Mouse (Mus musculus) midbrain, postnatal 0 days (tissue): ENCODE measurements at regions not wholly inside any gene's neighbourhood (a gene's known extent, or its start where the extent isn't known, plus 50 kb on each side); places are given as distances from the start of the nearest gene placed in this dataset.

Source experiments
- ATAC-seq: fragments of 200-750 bp; cut with Nextera tagmentation; 2 replicates; pipeline ENCODE4 v1.8.0; 2017; ENCODE audit warnings: moderate number of reproducible peaks, mild to moderate bottlenecking, moderate TSS enrichment, moderate library complexity; ENCODE audit not compliant: low FRiP score
- DNase-seq: peaks from one replicate; pipeline ENCODE4 v3.0.0-alpha.2; 2015; ENCODE audit warnings: low spot score
- H3K27ac ChIP-seq: fragments of 300-500 bp; sonication (generic); 2 replicates; pipeline ENCODE4 v1.5.1; 2014; ENCODE audit warnings: low read depth, mild to moderate bottlenecking, low read length, mixed read lengths
- H3K27me3 ChIP-seq: fragments of 300-500 bp; sonication (generic); 2 replicates; pipeline ENCODE4 v1.6.1; 2014; ENCODE audit warnings: low read length, control low read depth, mixed read lengths; ENCODE audit not compliant: insufficient read depth
- H3K36me3 ChIP-seq: fragments of 300-500 bp; sonication (generic); 2 replicates; pipeline ENCODE4 v1.6.1; 2014; ENCODE audit warnings: low read length, control low read depth, mixed read lengths; ENCODE audit not compliant: insufficient read depth
- H3K4me1 ChIP-seq: fragments of 300-500 bp; sonication (generic); 2 replicates; pipeline ENCODE4 v1.6.1; 2014; ENCODE audit warnings: mild to moderate bottlenecking, control low read depth, antibody characterized with exemption, low read length, mixed read lengths; ENCODE audit not compliant: insufficient read depth
- H3K4me2 ChIP-seq: fragments of 300-500 bp; sonication (generic); 2 replicates; pipeline ENCODE4 v1.6.1; 2014; ENCODE audit warnings: low read depth, mild to moderate bottlenecking, low read length, mixed read lengths; ENCODE audit not compliant: poor library complexity, severe bottlenecking
- H3K4me3 ChIP-seq: fragments of 300-500 bp; sonication (generic); 2 replicates; pipeline ENCODE4 v1.5.1; 2014; ENCODE audit warnings: low read depth, mild to moderate bottlenecking, low read length, moderate library complexity
- H3K9ac ChIP-seq: fragments of 300-500 bp; sonication (generic); replicated peaks from 2 replicates; pipeline ENCODE4 v1.6.1; 2014; ENCODE audit warnings: mild to moderate bottlenecking, low read length, moderate library complexity, mixed read lengths; ENCODE audit not compliant: poor library complexity, severe bottlenecking
- H3K9me3 ChIP-seq: fragments of 300-500 bp; sonication (generic); 2 replicates; pipeline ENCODE4 v1.6.1; 2016; ENCODE audit warnings: low read length, control low read depth
- CTCF ChIP-seq: IDR thresholded peaks from 2 replicates; pipeline ENCODE4 v1.5.1; 2016; ENCODE audit warnings: antibody characterized with exemption, mild to moderate bottlenecking
- WGBS: fragments of 180-500 bp; shearing (Covaris S2); extraction: QIAGEN DNeasy Blood & Tissue Kit; methylation state at CpG from one replicate; pipeline ENCODE4 v1.1.7; 2014; 5-methylcytosine and 5-hydroxymethylcytosine counted together

GRCm38 (mm10) chr3:50879595-50879994, 344.7 kb upstream of the Noct start:
- WGBS, result 80% methylated on average over 8 of the region's 8 CpGs
- Histone ChIP-seq H3K9me3 (no peaks in the 10 kb centered on the region), H3K27ac (no peak overlapping the region), H3K4me2 (no peak overlapping the region), H3K27me3 (no peaks in the 10 kb centered on the region), H3K4me1 (no peaks in the 10 kb centered on the region), H3K4me3 (no peak overlapping the region), H3K9ac (no peak overlapping the region), H3K36me3 (no peaks in the 10 kb centered on the region)
- DNase-seq (no peak), ATAC-seq (no peak)
- TF ChIP-seq CTCF, result no peak

DNA sequence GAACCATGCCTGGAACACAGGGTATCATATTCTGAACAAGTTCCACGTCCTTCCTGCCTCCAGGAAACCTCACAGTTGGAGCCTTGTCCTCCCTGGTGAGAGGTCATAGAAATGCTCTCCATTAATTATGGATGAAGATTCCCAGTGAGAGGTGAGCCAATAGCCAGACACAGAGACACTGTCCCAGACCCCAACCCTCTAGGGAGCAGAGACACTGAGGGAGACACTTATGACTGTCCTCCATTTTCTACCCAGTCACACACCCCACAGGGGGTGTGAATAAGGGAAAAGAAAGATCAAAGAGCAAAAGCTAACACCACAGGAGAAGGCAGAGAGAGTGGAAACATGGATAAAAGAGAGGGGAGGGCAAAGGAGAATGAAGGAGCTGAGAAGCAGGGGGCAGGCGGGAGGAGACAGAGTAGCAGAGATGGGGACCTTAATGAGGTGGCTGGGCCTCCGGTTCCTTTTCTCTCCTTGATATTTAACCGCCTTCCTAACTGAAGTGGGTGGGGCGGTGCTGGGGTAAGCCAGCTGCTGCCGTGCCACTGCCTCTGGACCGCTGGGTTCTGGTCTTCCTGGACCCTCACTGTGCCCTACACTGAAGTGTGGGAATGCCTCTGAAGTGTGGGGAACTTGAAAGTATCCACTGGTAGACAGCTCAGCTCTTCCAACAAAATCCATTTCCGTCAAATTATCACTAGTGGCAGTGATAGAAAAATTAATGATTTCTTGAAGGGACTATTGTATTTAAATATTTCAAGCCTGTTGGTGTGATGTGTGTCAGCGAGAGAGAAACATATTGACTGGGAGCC, 342.6 kb upstream of the Noct start:
- Histone ChIP-seq H3K4me3 (no peak overlapping the region), H3K27ac (peak overlapping the region; percentile 58; the same call in 1 of the 2 replicates), H3K36me3 (no peaks in the 10 kb centered on the region), H3K9ac (no peak overlapping the region), H3K27me3 (no peaks in the 10 kb centered on the region), H3K4me1 (no peaks in the 10 kb centered on the region), H3K4me2 (no peak overlapping the region), H3K9me3 (no peaks in the 10 kb centered on the region)
- TF ChIP-seq CTCF, result no peak
- 12% methylated on average over 9 of the region's 9 CpGs for WGBS
- DNase-seq, result peak; percentile 53
- ATAC-seq, result peak; percentile 61; the same call in 1 of the 2 replicates

- no peaks in the 10 kb centered on the region for H3K4me1 ChIP-seq
- peak; percentile 59; the same call in 1 of the 2 replicates for ATAC-seq
- H3K9me3 ChIP-seq, result no peaks in the 10 kb centered on the region
- TF ChIP-seq CTCF, result no peak
- WGBS, result 14% methylated on average over 8 of the region's 8 CpGs
- DNase-seq, result peak; percentile 65
- H3K36me3 ChIP-seq, result no peaks in the 10 kb centered on the region
- no peaks in the 10 kb centered on the region for H3K27me3 ChIP-seq
- H3K4me3 ChIP-seq, result no peak overlapping the region
- H3K9ac ChIP-seq, result no peak overlapping the region
- H3K27ac ChIP-seq, result peak overlapping the region; percentile 26; the same call in 1 of the 2 replicates
- H3K4me2 ChIP-seq, result no peak overlapping the region
These were observed 342.0 kb upstream of the Noct start for GRCm38 (mm10) chr3:50882249-50882733.

- 85% methylated on average over 10 of the region's 10 CpGs for WGBS
- no peak overlapping the region for H3K27ac ChIP-seq
These were observed 337.9 kb upstream of the Noct start for GRCm38 (mm10) chr3:50886336-50886735.

GRCm38 (mm10) chr3:50887002-50887401, 337.2 kb upstream of the Noct start:
- H3K4me2 ChIP-seq, result no peak overlapping the region
- H3K4me1 ChIP-seq, result no peaks in the 10 kb centered on the region
- H3K9ac ChIP-seq, result no peak overlapping the region
- H3K36me3 ChIP-seq, result no peaks in the 10 kb centered on the region
- H3K4me3 ChIP-seq, result no peak overlapping the region
- H3K27me3 ChIP-seq, result no peaks in the 10 kb centered on the region
- no peak for TF ChIP-seq CTCF
- ATAC-seq, result no peak
- WGBS, result 52% methylated on average over 7 of the region's 7 CpGs
- H3K27ac ChIP-seq, result no peak overlapping the region
- DNase-seq, result no peak
- no peaks in the 10 kb centered on the region for H3K9me3 ChIP-seq

More at GRCm38 (mm10) chr3:50886336-50886735, 337.9 kb upstream of the Noct start:
- H3K36me3 ChIP-seq, result no peaks in the 10 kb centered on the region
- H3K27me3 ChIP-seq, result no peaks in the 10 kb centered on the region
- no peak overlapping the region for H3K4me3 ChIP-seq
- H3K4me2 ChIP-seq, result no peak overlapping the region
- no peaks in the 10 kb centered on the region for H3K9me3 ChIP-seq
- DNase-seq, result no peak
- no peak for TF ChIP-seq CTCF
- no peak for ATAC-seq
- H3K4me1 ChIP-seq, result no peaks in the 10 kb centered on the region
- no peak overlapping the region for H3K9ac ChIP-seq

DNA sequence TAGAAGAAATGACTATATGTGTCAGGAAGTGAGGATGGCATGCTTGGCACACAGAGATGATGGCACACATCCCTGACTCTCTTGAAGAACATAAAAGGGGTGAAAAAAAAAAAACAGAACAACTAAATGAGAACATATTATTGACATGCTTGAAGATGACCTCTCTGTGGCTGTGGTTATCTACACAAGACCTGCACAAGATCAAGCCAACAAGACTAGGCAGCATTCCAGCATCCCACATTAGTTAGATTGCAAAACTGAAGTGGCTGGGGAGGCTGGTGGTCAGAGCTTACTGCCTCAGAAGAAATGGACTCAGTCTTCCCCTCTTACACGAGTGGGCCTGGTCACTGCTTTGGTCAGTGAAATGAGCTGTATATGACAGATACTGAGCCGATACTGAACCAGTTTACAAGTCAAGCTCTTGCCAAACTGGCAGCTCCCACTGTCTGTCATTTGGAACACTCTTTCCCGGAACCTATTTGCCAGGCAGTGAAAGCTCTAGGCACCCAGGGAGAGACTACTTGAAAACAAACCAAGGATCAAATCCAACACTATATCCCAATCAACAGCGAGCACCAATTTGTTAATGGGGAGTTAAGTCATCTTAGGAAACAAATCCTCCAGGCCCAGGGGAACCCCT, 335.6 kb upstream of the Noct start:
- TF ChIP-seq CTCF, result no peak
- Histone ChIP-seq H3K4me1 (no peaks in the 10 kb centered on the region), H3K27me3 (no peaks in the 10 kb centered on the region), H3K27ac (no peak overlapping the region), H3K9me3 (no peaks in the 10 kb centered on the region), H3K9ac (no peak overlapping the region), H3K36me3 (no peaks in the 10 kb centered on the region), H3K4me3 (no peak overlapping the region), H3K4me2 (no peak overlapping the region)
- 87% methylated on average over 4 of the region's 4 CpGs for WGBS
- DNase-seq (no peak), ATAC-seq (no peak)
